9 mouse cellular contexts compared by ENCODE assay signal in the genomic region with DNA sequence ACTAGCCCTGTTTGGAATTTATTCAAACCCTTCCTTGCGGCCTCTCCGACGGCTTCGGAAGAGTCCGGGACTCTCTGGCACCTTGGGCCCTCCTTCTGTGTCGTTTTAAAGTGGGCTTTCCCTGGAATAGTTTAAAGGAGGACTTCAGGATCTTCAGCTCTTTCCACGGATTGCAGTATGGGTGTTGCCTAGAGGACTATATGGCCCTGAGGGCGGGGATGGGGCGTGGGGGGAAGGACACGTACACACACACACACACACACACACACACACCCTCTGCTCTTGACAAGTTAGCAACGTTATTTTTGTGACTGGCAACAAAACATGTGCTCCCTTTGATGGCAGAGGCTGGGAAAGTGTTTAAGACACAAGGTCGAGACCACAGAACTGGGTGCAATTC. TPM values are rescaled to one million over a fixed set of nuclear protein-coding genes. Genes with fewer than 3 reads are reported as not detected.
A peak's percentile ranks its signal among the peaks of the same experiment; 100 is the strongest.
DNase-seq lines count a peak whose midpoint lies in the region; ATAC-seq and TF ChIP-seq lines count a peak whose summit lies in the region.
"Had no signal": no experiment of that assay in that cellular context is flagged by ENCODE, and none has a peak within 500 bp of the region (broad histone marks: within the 10 kb centered on the region; RNA-seq: fewer than 3 reads in every experiment).

No protein-coding gene starts in this region.

- peak overlapping the region; percentile 75 for H3K4me2 ChIP-seq in kidney, embryonic 14.5 days (replicated peaks; ENCODE audit: low read depth, low read length)
- peak overlapping the region; percentile 87 for H3K4me2 ChIP-seq in embryonic facial prominence, embryonic 12.5 days (replicated peaks)
- H3K4me2 ChIP-seq in hindbrain, embryonic 13.5 days, result peak overlapping the region; percentile 77
- H3K4me2 ChIP-seq in myocyte (ENCODE audit: low read depth), result peak overlapping the region; percentile 94

- H3ac ChIP-seq in myocyte (ENCODE audit: control insufficient read depth, insufficient read length), result no peak overlapping the region

- H3K36me3 ChIP-seq in kidney, embryonic 14.5 days (ENCODE audit: control insufficient read depth, insufficient read depth, low read length), result no peaks in the 10 kb centered on the region
- H3K36me3 ChIP-seq in embryonic facial prominence, embryonic 12.5 days, result no peaks in the 10 kb centered on the region
- H3K36me3 ChIP-seq in hindbrain, embryonic 13.5 days, result no peaks in the 10 kb centered on the region
- no peaks in the 10 kb centered on the region for H3K36me3 ChIP-seq in myocyte (ENCODE audit: control insufficient read depth, insufficient read depth)

- no peak overlapping the region; the same call in 1 of the 2 replicates for H3K9ac ChIP-seq in kidney, embryonic 14.5 days (ENCODE audit: low read depth, low read length)
- H3K9ac ChIP-seq in embryonic facial prominence, embryonic 12.5 days, result peak overlapping the region; percentile 20; the same call in 1 of the 2 replicates
- H3K9ac ChIP-seq in hindbrain, embryonic 13.5 days, result peak overlapping the region; percentile 36; the same call in 1 of the 2 replicates

- H3K4me3 ChIP-seq in kidney, embryonic 14.5 days (ENCODE audit: low read length), result peak overlapping the region; percentile 61
- H3K4me3 ChIP-seq in embryonic facial prominence, embryonic 12.5 days, result peak overlapping the region; percentile 65
- H3K4me3 ChIP-seq in hindbrain, embryonic 13.5 days, result peak overlapping the region; percentile 65
- H3K4me3 ChIP-seq in myocyte, result peak overlapping the region; percentile 52

- no peak for ATAC-seq in kidney, embryonic 14.5 days (ENCODE audit: low FRiP score, low TSS enrichment)
- ATAC-seq in embryonic facial prominence, embryonic 12.5 days (ENCODE audit: insufficient number of reproducible peaks, insufficient read depth, low FRiP score, low TSS enrichment), result no peak
- no peak for ATAC-seq in hindbrain, embryonic 13.5 days (ENCODE audit: low FRiP score)

- H3K79me2 ChIP-seq in myocyte (ENCODE audit: control insufficient read depth, insufficient read depth), result peaks cover 24% of the 10 kb centered on the region

- peaks cover 14% of the 10 kb centered on the region for H3K4me1 ChIP-seq in kidney, embryonic 14.5 days (ENCODE audit: control insufficient read depth, insufficient read depth, low read length)
- peaks cover 22% of the 10 kb centered on the region for H3K4me1 ChIP-seq in embryonic facial prominence, embryonic 12.5 days
- peaks cover 33% of the 10 kb centered on the region for H3K4me1 ChIP-seq in hindbrain, embryonic 13.5 days (replicated peaks)

- no peaks in the 10 kb centered on the region for H3K9me3 ChIP-seq in kidney, embryonic 14.5 days (ENCODE audit: control insufficient read depth, low read length)
- H3K9me3 ChIP-seq in embryonic facial prominence, embryonic 12.5 days, result no peaks in the 10 kb centered on the region
- H3K9me3 ChIP-seq in hindbrain, embryonic 13.5 days, result no peaks in the 10 kb centered on the region

- H3K27ac ChIP-seq in kidney, embryonic 14.5 days (ENCODE audit: low read depth, low read length), result no peak overlapping the region
- no peak overlapping the region for H3K27ac ChIP-seq in embryonic facial prominence, embryonic 12.5 days
- H3K27ac ChIP-seq in hindbrain, embryonic 13.5 days, result no peak overlapping the region

- TF ChIP-seq POLR2A in myocyte (IDR thresholded peaks at IDR 0.05; ENCODE audit: insufficient read length, low read depth), result no peak

- 24% methylated on average over 12 of the region's 12 CpGs for WGBS in kidney, embryonic 14.5 days
- 34% methylated on average over 12 of the region's 12 CpGs for WGBS in embryonic facial prominence, embryonic 12.5 days
- WGBS in hindbrain, embryonic 13.5 days, result 39% methylated on average over 12 of the region's 12 CpGs

- DNase-seq in kidney, adult 8-10 months, result no peak
- no peak for DNase-seq in layer of hippocampus, adult 18-20 months (ENCODE audit: low spot score in 2 of 2)
- DNase-seq in cerebellum, postnatal 25 days, result no peak
- no peak for DNase-seq in adrenal gland, adult (ENCODE audit: inconsistent age in 2 of 2, low spot score in 1 of 2)

- H3K27me3 ChIP-seq in kidney, embryonic 14.5 days (ENCODE audit: control insufficient read depth, insufficient read depth, low read length), result no peaks in the 10 kb centered on the region; the same call in 1 of the 2 replicates
- peaks cover 12% of the 10 kb centered on the region; the same call in 1 of the 2 replicates for H3K27me3 ChIP-seq in embryonic facial prominence, embryonic 12.5 days
- peaks cover 13% of the 10 kb centered on the region for H3K27me3 ChIP-seq in hindbrain, embryonic 13.5 days
- no peaks in the 10 kb centered on the region for H3K27me3 ChIP-seq in myocyte (ENCODE audit: control insufficient read depth, insufficient read depth, insufficient read length)

TF ChIP-seq in myocyte, 11 proteins besides CTCF, POLR2A, EP300 and RAD21:
- TF ChIP-seq MAX (IDR thresholded peaks at IDR 0.05; ENCODE audit: low read depth), result no peak
- no peak for TF ChIP-seq MYOD1 (IDR thresholded peaks at IDR 0.05; ENCODE audit: control insufficient read depth in 1 of 3, insufficient read length in 2 of 3, low read depth in 2 of 3)
- no peak for TF ChIP-seq TCF12 (IDR thresholded peaks at IDR 0.05; ENCODE audit: insufficient read depth, poor library complexity, severe bottlenecking)
- TF ChIP-seq SRF (IDR thresholded peaks at IDR 0.05; ENCODE audit: control insufficient read depth, insufficient read length, low read depth), result no peak
- TF ChIP-seq POLR2AphosphoS2 (IDR thresholded peaks at IDR 0.05; ENCODE audit: insufficient read length, low read depth), result no peak
- TF ChIP-seq REST (IDR thresholded peaks at IDR 0.05; ENCODE audit: insufficient read depth, insufficient read length), result no peak
- TF ChIP-seq TCF3 (IDR thresholded peaks at IDR 0.05; ENCODE audit: insufficient read length, low read depth), result no peak
- no peak for TF ChIP-seq USF1 (IDR thresholded peaks at IDR 0.05; ENCODE audit: low read depth)
- no peak for TF ChIP-seq CEBPB (IDR thresholded peaks at IDR 0.05; ENCODE audit: insufficient read depth, poor library complexity, severe bottlenecking)
- TF ChIP-seq E2F4 (IDR thresholded peaks at IDR 0.05; ENCODE audit: insufficient read depth), result no peak
- TF ChIP-seq MYOG (IDR thresholded peaks at IDR 0.05; ENCODE audit: control insufficient read depth in 1 of 3, insufficient read depth in 1 of 3, insufficient read length in 2 of 3, low read depth in 2 of 3), result no peak

RNA-seq across cellular contexts. Expression of a gene that starts 1.2 kb away (rescaled TPM):
- 16.6 and 19.3 TPM in 2 replicates for polyA plus RNA-seq in kidney, embryonic 14.5 days (2014; fragmentation: Nextera tagmentation; extraction: Ambion mirVana)
- polyA plus RNA-seq in embryonic facial prominence, embryonic 12.5 days (2016; fragmentation: Nextera tagmentation; extraction: Ambion mirVana), result 15.2 and 15.3 TPM in 2 replicates
- polyA plus RNA-seq in hindbrain, embryonic 13.5 days (2015; fragmentation: Nextera tagmentation; extraction: Ambion mirVana), result 5.6 and 5.8 TPM in 2 replicates
- polyA plus RNA-seq in myocyte (2012; fragmentation: generic; extraction: Trizol), result 3.6 TPM
- 10 to 100 TPM; 53.9 to 71.9 TPM for total RNA-seq in layer of hippocampus, adult 18-20 months (2021)

RNA-seq across cellular contexts. Expression of a gene that starts 54.0 kb away (rescaled TPM):
- polyA plus RNA-seq in kidney, embryonic 14.5 days (2014; fragmentation: Nextera tagmentation; extraction: Ambion mirVana), result not detected in 2 replicates
- polyA plus RNA-seq in embryonic facial prominence, embryonic 12.5 days (2016; fragmentation: Nextera tagmentation; extraction: Ambion mirVana), result not detected in 2 replicates
- polyA plus RNA-seq in hindbrain, embryonic 13.5 days (2015; fragmentation: Nextera tagmentation; extraction: Ambion mirVana), result not detected in 2 replicates
- polyA plus RNA-seq in myocyte (2012; fragmentation: generic; extraction: Trizol), result not detected
- not detected for total RNA-seq in layer of hippocampus, adult 18-20 months (2021)
- polyA plus RNA-seq: frontal cortex, adult 2 months had no signal
